Mouse (Mus musculus) forebrain, embryonic 10.5 days (tissue): Measurements from ENCODE around the gene Sim1. TPM values are rescaled to one million over a fixed set of nuclear protein-coding genes. Genes with fewer than 3 reads are reported as not detected.

ENCODE experiments used
- DNase-seq: peaks from one replicate; pipeline ENCODE4 v3.0.0-alpha.2; 2017; ENCODE audit warnings: low spot score; ENCODE audit errors: extremely low spot score
- H3K27ac ChIP-seq: fragments of 300-500 bp; sonication (generic); 2 replicates; pipeline ENCODE4 v1.5.1; 2016; ENCODE audit warnings: mild to moderate bottlenecking
- H3K27me3 ChIP-seq: fragments of 300-500 bp; sonication (generic); 2 replicates; pipeline ENCODE4 v1.6.1; 2016; ENCODE audit warnings: mild to moderate bottlenecking; ENCODE audit not compliant: poor library complexity, severe bottlenecking
- H3K36me3 ChIP-seq: fragments of 300-500 bp; sonication (generic); replicated peaks from 2 replicates; pipeline ENCODE4 v1.6.1; 2016; ENCODE audit warnings: mild to moderate bottlenecking, moderate library complexity
- H3K4me1 ChIP-seq: fragments of 300-500 bp; sonication (generic); 2 replicates; pipeline ENCODE4 v1.6.1; 2016
- H3K4me3 ChIP-seq: fragments of 300-500 bp; sonication (generic); 2 replicates; pipeline ENCODE4 v1.5.1; 2016; ENCODE audit warnings: mild to moderate bottlenecking, moderate library complexity
- H3K9me3 ChIP-seq: fragments of 300-500 bp; sonication (generic); 2 replicates; pipeline ENCODE4 v1.6.1; 2016; ENCODE audit warnings: mild to moderate bottlenecking, moderate library complexity
- WGBS: fragments of 180-500 bp; shearing (Covaris S2); methylation state at CpG from one replicate; pipeline ENCODE4 v1.1.7; 2016; 5-methylcytosine and 5-hydroxymethylcytosine counted together
- polyA plus RNA-seq: library from polyadenylated mRNA; unstranded; fragments of >200 nt; fragmentation: Nextera tagmentation; extraction: Ambion mirVana; gene quantifications from 2 replicates; pipeline ENCODE4 v1.2.1, GENCODE M21; 2016

Gene Sim1
- polyA plus RNA-seq, 1 experiment from 2014 or later = 1.8 TPM

DNA sequence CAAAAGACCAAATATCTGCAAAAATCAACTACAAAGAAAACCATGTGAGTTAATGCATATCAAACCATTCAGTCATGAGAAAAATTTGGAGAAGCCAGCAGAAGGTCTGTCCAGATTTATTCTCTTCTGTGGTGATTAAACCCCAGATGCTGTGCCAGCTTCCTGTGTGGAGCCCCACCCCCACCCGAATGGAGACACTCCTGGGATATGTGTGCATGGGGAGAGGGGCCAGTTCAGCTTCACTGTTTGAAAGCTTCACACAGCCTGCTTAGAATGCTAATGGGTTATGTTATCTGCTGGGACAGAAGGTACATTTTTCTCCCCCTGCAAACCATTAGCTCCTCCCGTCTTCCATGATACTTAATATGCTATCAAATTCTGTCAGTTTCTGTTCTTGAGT, 120.3 kb downstream of the Sim1 start:
- no peak for DNase-seq

DNA sequence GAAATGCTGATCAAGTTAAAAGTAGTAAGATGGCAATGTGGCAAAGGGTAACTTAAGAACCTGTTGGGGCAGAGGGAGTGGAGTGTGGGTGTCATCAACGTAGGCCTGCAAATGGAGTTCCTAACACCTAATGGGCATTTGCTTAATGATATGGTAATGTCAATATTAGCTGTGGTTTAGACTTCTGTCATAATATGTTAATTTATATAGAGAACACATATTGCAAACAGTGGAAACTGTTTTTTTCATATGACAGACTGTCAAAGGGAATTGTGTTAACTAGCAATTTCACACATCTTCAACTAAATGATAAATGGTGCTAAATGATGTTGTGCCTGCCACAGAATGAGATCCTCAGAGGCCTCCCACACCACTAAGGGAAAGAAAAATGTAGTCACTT, 120.8 kb downstream of the Sim1 start:
- H3K27me3 ChIP-seq = peaks cover 56% of the 10 kb centered on the region
- no peak overlapping the region for H3K27ac ChIP-seq
- no peaks in the 10 kb centered on the region for H3K36me3 ChIP-seq
- H3K4me3 ChIP-seq = no peak overlapping the region
- H3K4me1 ChIP-seq = peaks cover 23% of the 10 kb centered on the region
- 93% methylated on average over 1 of the region's 1 CpGs for WGBS
- no peak for DNase-seq
- no peaks in the 10 kb centered on the region for H3K9me3 ChIP-seq

More for the DNA sequence above, 120.3 kb downstream of the Sim1 start:
- Histone ChIP-seq H3K4me1 (peaks cover 23% of the 10 kb centered on the region), H3K4me3 (no peak overlapping the region), H3K27me3 (peaks cover 60% of the 10 kb centered on the region), H3K36me3 (no peaks in the 10 kb centered on the region), H3K9me3 (no peaks in the 10 kb centered on the region), H3K27ac (no peak overlapping the region)
- 75% methylated on average over 2 of the region's 2 CpGs for WGBS

- no peak overlapping the region for H3K4me3 ChIP-seq
- 54% methylated on average over 9 of the region's 9 CpGs for WGBS
- peaks cover 3% of the 10 kb centered on the region; the same call in 1 of the 2 replicates for H3K27me3 ChIP-seq
- DNase-seq = no peak
- H3K27ac ChIP-seq = no peak overlapping the region
- peaks cover 15% of the 10 kb centered on the region for H3K4me1 ChIP-seq
- no peaks in the 10 kb centered on the region for H3K36me3 ChIP-seq
- H3K9me3 ChIP-seq = no peaks in the 10 kb centered on the region
Measured at GRCm38 (mm10) chr10:51023308-51024279, 129.0 kb downstream of the Sim1 start.
